Mouse (Mus musculus): ENCODE data around the gene Tcf12.

Gene Tcf12

GRCm38 (mm10) chr9:71978886-71979285 is 132.8 kb downstream of the Tcf12 start:
- no peak for DNase-seq

GRCm38 (mm10) chr9:71976034-71976433 is 135.6 kb downstream of the Tcf12 start:
- DNase-seq, result no peak

GRCm38 (mm10) chr9:71975141-71975540 is 136.5 kb downstream of the Tcf12 start:
- DNase-seq, result no peak

- DNase-seq, result no peak
These were observed 137.1 kb downstream of the Tcf12 start for GRCm38 (mm10) chr9:71974541-71974959.

- DNase-seq, result no peak
These were observed 147.6 kb downstream of the Tcf12 start for GRCm38 (mm10) chr9:71964039-71964438.

GRCm38 (mm10) chr9:71960026-71960396 is 151.7 kb downstream of the Tcf12 start:
- DNase-seq, result peak; percentile 40

GRCm38 (mm10) chr9:71959259-71960025 is 152.2 kb downstream of the Tcf12 start:
- DNase-seq, result peak; percentile 17

GRCm38 (mm10) chr9:71953217-71953616 is 158.5 kb downstream of the Tcf12 start:
- no peak for DNase-seq

- no peak for DNase-seq
These were observed 159.0 kb downstream of the Tcf12 start for GRCm38 (mm10) chr9:71952621-71953076.

- DNase-seq, result no peak
These were observed 159.7 kb downstream of the Tcf12 start for GRCm38 (mm10) chr9:71951926-71952325.

- DNase-seq, result no peak
These were observed 160.3 kb downstream of the Tcf12 start for GRCm38 (mm10) chr9:71951341-71951740.

- DNase-seq, result no peak
These were observed 166.9 kb downstream of the Tcf12 start for GRCm38 (mm10) chr9:71944801-71945200.

GRCm38 (mm10) chr9:71942424-71942823 is 169.2 kb downstream of the Tcf12 start:
- no peak for DNase-seq

GRCm38 (mm10) chr9:71940016-71940415 is 171.7 kb downstream of the Tcf12 start:
- no peak for DNase-seq

GRCm38 (mm10) chr9:71936199-71936598 is 175.5 kb downstream of the Tcf12 start:
- no peak for DNase-seq

GRCm38 (mm10) chr9:71934833-71935232 is 176.8 kb downstream of the Tcf12 start:
- no peak for DNase-seq

- no peak for DNase-seq
These were observed 179.7 kb downstream of the Tcf12 start for GRCm38 (mm10) chr9:71931965-71932364.

GRCm38 (mm10) chr9:71931358-71931715 is 180.3 kb downstream of the Tcf12 start:
- no peak for DNase-seq

- no peak for DNase-seq
These were observed 181.0 kb downstream of the Tcf12 start for GRCm38 (mm10) chr9:71930431-71931357.

- DNase-seq, result no peak
These were observed 195.1 kb downstream of the Tcf12 start for GRCm38 (mm10) chr9:71916662-71916953.

- peak; percentile 36 for DNase-seq
These were observed 195.6 kb downstream of the Tcf12 start for GRCm38 (mm10) chr9:71915871-71916661.

GRCm38 (mm10) chr9:71906522-71906921 is 205.1 kb downstream of the Tcf12 start:
- DNase-seq, result no peak

- no peak for DNase-seq
These were observed 212.8 kb downstream of the Tcf12 start for GRCm38 (mm10) chr9:71898852-71899251.

Data from lung, postnatal 10 days (tissue).